In genomic region chr6:137702918-137703317, GRCm38 (mm10) we compare ENCODE assay signal across 13 mouse cellular contexts. TPM values are rescaled to one million over a fixed set of nuclear protein-coding genes. Genes with fewer than 3 reads are reported as not detected.
A peak's percentile ranks its signal among the peaks of the same experiment; 100 is the strongest.
DNase-seq lines count a peak whose midpoint lies in the region; ATAC-seq and TF ChIP-seq lines count a peak whose summit lies in the region.
"Had no signal": no experiment of that assay in that cellular context is flagged by ENCODE, and none has a peak within 500 bp of the region (broad histone marks: within the 10 kb centered on the region; RNA-seq: fewer than 3 reads in every experiment).

No protein-coding gene starts in this region.

- 51% methylated on average over 4 of the region's 4 CpGs for WGBS in kidney, postnatal 0 days
- 69% methylated on average over 4 of the region's 4 CpGs for WGBS in heart, embryonic 12.5 days
- WGBS in lung, embryonic 16.5 days = 26% methylated on average over 4 of the region's 4 CpGs

- peak; percentile 24 for DNase-seq in kidney, postnatal 0 days (ENCODE audit: low spot score)
- no peak for DNase-seq in kidney, adult 18-20 months
- peak; percentile 68 for DNase-seq in adrenal gland, postnatal 10 days
- DNase-seq in layer of hippocampus, adult 9-11 months = no peak
- DNase-seq in thymus, postnatal 10 days (ENCODE audit: low spot score in 2 of 2) = no peak
- DNase-seq in right cerebral cortex, postnatal 10 days (ENCODE audit: low spot score in 2 of 2) = no peak
- DNase-seq: cerebellum, adult 11 months had no signal

- H3K4me1 ChIP-seq in kidney, postnatal 0 days (replicated peaks; ENCODE audit: insufficient read depth, low read length) = no peaks in the 10 kb centered on the region
- peaks cover 26% of the 10 kb centered on the region for H3K4me1 ChIP-seq in heart, embryonic 12.5 days (replicated peaks)
- H3K4me1 ChIP-seq in lung, embryonic 16.5 days (replicated peaks; ENCODE audit: control insufficient read depth, insufficient read depth, low read length) = peaks cover 14% of the 10 kb centered on the region
- H3K4me1 ChIP-seq: hindbrain, embryonic 15.5 days; limb, embryonic 15.5 days; midbrain, embryonic 12.5 days had no signal

- H3K36me3 ChIP-seq in kidney, postnatal 0 days (ENCODE audit: insufficient read depth, low read length) = no peaks in the 10 kb centered on the region
- no peaks in the 10 kb centered on the region for H3K36me3 ChIP-seq in heart, embryonic 12.5 days
- H3K36me3 ChIP-seq in lung, embryonic 16.5 days (ENCODE audit: control insufficient read depth, insufficient read depth, low read length) = no peaks in the 10 kb centered on the region
- H3K36me3 ChIP-seq: hindbrain, embryonic 15.5 days; limb, embryonic 15.5 days; midbrain, embryonic 12.5 days had no signal

- H3K27me3 ChIP-seq in kidney, postnatal 0 days (ENCODE audit: insufficient read depth, low read length) = no peaks in the 10 kb centered on the region
- H3K27me3 ChIP-seq in heart, embryonic 12.5 days (replicated peaks) = no peaks in the 10 kb centered on the region
- H3K27me3 ChIP-seq in lung, embryonic 16.5 days (ENCODE audit: control insufficient read depth, insufficient read depth, low read depth, low read length) = 0 out of 2 replicates have a peak, but pooled peaks cover 3% of the 10 kb centered on the region
- H3K27me3 ChIP-seq: hindbrain, embryonic 15.5 days; limb, embryonic 15.5 days had no signal

- H3K9me3 ChIP-seq in kidney, postnatal 0 days (replicated peaks; ENCODE audit: low read length) = no peaks in the 10 kb centered on the region
- no peaks in the 10 kb centered on the region for H3K9me3 ChIP-seq in heart, embryonic 12.5 days (replicated peaks)
- H3K9me3 ChIP-seq in lung, embryonic 16.5 days (ENCODE audit: control insufficient read depth, low read length) = no peaks in the 10 kb centered on the region
- H3K9me3 ChIP-seq: hindbrain, embryonic 15.5 days; limb, embryonic 15.5 days; midbrain, embryonic 12.5 days had no signal

- no peak for ATAC-seq in kidney, postnatal 0 days (replicated peaks; ENCODE audit: low FRiP score, low read depth)
- no peak; the same call in 1 of the 2 replicates for ATAC-seq in heart, embryonic 12.5 days (ENCODE audit: insufficient number of reproducible peaks, low FRiP score)
- ATAC-seq in lung, embryonic 16.5 days (ENCODE audit: low read depth) = peak; percentile 75
- ATAC-seq: forebrain, embryonic 14.5 days had no signal

- no peak for TF ChIP-seq CTCF in kidney, postnatal 0 days (IDR thresholded peaks at IDR 0.05; ENCODE audit: low read depth)

- no peak overlapping the region for H3K4me2 ChIP-seq in kidney, postnatal 0 days (ENCODE audit: low read length)
- H3K4me2 ChIP-seq in heart, embryonic 12.5 days = no peak overlapping the region
- no peak overlapping the region for H3K4me2 ChIP-seq in lung, embryonic 16.5 days (ENCODE audit: low read depth, low read length)
- H3K4me2 ChIP-seq: hindbrain, embryonic 15.5 days; limb, embryonic 15.5 days; midbrain, embryonic 12.5 days had no signal

- no peak overlapping the region for H3K27ac ChIP-seq in kidney, postnatal 0 days
- peak overlapping the region; percentile 73 for H3K27ac ChIP-seq in heart, embryonic 12.5 days (ENCODE audit: poor library complexity, severe bottlenecking)
- 0 out of 2 replicates have a peak overlapping the region, but pooled peaks have one; percentile 8 for H3K27ac ChIP-seq in lung, embryonic 16.5 days (ENCODE audit: low read length)
- H3K27ac ChIP-seq: hindbrain, embryonic 15.5 days; limb, embryonic 15.5 days; midbrain, embryonic 12.5 days had no signal

- no peak overlapping the region for H3K4me3 ChIP-seq in kidney, postnatal 0 days (replicated peaks; ENCODE audit: low read depth, low read length)
- H3K4me3 ChIP-seq in heart, embryonic 12.5 days = no peak overlapping the region
- no peak overlapping the region for H3K4me3 ChIP-seq in lung, embryonic 16.5 days (ENCODE audit: low read length)
- H3K4me3 ChIP-seq: hindbrain, embryonic 15.5 days; limb, embryonic 15.5 days; midbrain, embryonic 12.5 days had no signal

- H3K9ac ChIP-seq in kidney, postnatal 0 days (ENCODE audit: low read depth, low read length) = no peak overlapping the region
- H3K9ac ChIP-seq in heart, embryonic 12.5 days = no peak overlapping the region
- H3K9ac ChIP-seq in lung, embryonic 16.5 days (ENCODE audit: low read length) = no peak overlapping the region
- H3K9ac ChIP-seq: hindbrain, embryonic 15.5 days; limb, embryonic 15.5 days; midbrain, embryonic 12.5 days had no signal

RNA-seq across cellular contexts. Expression of gene Strap, which starts 32.0 kb away (rescaled TPM):
- 138 and 151 TPM in 2 replicates for polyA plus RNA-seq in kidney, postnatal 0 days (2015; fragmentation: Nextera tagmentation; extraction: Ambion mirVana)
- total RNA-seq in adrenal gland, postnatal 10 days (2021) = 100 to 1,000 TPM; 102 to 113 TPM
- polyA plus RNA-seq in heart, embryonic 12.5 days (2016; fragmentation: Nextera tagmentation; extraction: Ambion mirVana) = 136 and 138 TPM in 2 replicates
- 124 and 135 TPM in 2 replicates for polyA plus RNA-seq in lung, embryonic 16.5 days (2015; fragmentation: Nextera tagmentation; extraction: Ambion mirVana)

RNA-seq across cellular contexts. Expression of gene Eps8, which starts 48.2 kb away (rescaled TPM):
- polyA plus RNA-seq in kidney, postnatal 0 days (2015; fragmentation: Nextera tagmentation; extraction: Ambion mirVana) = 45.1 and 46.1 TPM in 2 replicates
- 10 to 100 TPM; 23.3 to 26.0 TPM for total RNA-seq in adrenal gland, postnatal 10 days (2021)
- 16.2 and 18.4 TPM in 2 replicates for polyA plus RNA-seq in heart, embryonic 12.5 days (2016; fragmentation: Nextera tagmentation; extraction: Ambion mirVana)
- polyA plus RNA-seq in lung, embryonic 16.5 days (2015; fragmentation: Nextera tagmentation; extraction: Ambion mirVana) = 31.7 and 33.4 TPM in 2 replicates

RNA-seq across cellular contexts. Expression of gene Dera, which starts 51.4 kb away (rescaled TPM):
- polyA plus RNA-seq in kidney, postnatal 0 days (2015; fragmentation: Nextera tagmentation; extraction: Ambion mirVana) = 85.5 and 92.3 TPM in 2 replicates
- 10 to 100 TPM; 28.9 to 31.6 TPM for total RNA-seq in adrenal gland, postnatal 10 days (2021)
- 62.3 and 63.6 TPM in 2 replicates for polyA plus RNA-seq in heart, embryonic 12.5 days (2016; fragmentation: Nextera tagmentation; extraction: Ambion mirVana)
- 65.1 and 65.9 TPM in 2 replicates for polyA plus RNA-seq in lung, embryonic 16.5 days (2015; fragmentation: Nextera tagmentation; extraction: Ambion mirVana)

Comparison
In these comparisons a context has a peak if more than half of its experiments do, and no peak if none do; other contexts are left out.
1. DNase-seq: peak in kidney, postnatal 0 days (single experiment) and adrenal gland, postnatal 10 days (single experiment); none in kidney, adult 18-20 months (single experiment), layer of hippocampus, adult 9-11 months (single experiment), thymus, postnatal 10 days (0 of 2) and right cerebral cortex, postnatal 10 days (0 of 2).